Comparison of ENCODE assay signal across 10 mouse cellular contexts in genomic region chrX:100597439-100597838, GRCm38 (mm10). TPM values are rescaled to one million over a fixed set of nuclear protein-coding genes. Genes with fewer than 3 reads are reported as not detected.
A peak's percentile ranks its signal among the peaks of the same experiment; 100 is the strongest.
DNase-seq lines count a peak whose midpoint lies in the region; ATAC-seq and TF ChIP-seq lines count a peak whose summit lies in the region.
"Had no signal": no experiment of that assay in that cellular context is flagged by ENCODE, and none has a peak within 500 bp of the region (broad histone marks: within the 10 kb centered on the region; RNA-seq: fewer than 3 reads in every experiment).

No protein-coding gene starts in this region.

- no peak overlapping the region for H3K4me3 ChIP-seq in forebrain, embryonic 10.5 days
- no peak overlapping the region for H3K4me3 ChIP-seq in forebrain, embryonic 12.5 days (replicated peaks)
- no peak overlapping the region for H3K4me3 ChIP-seq in cortical plate, adult 2 months (ENCODE audit: insufficient read depth, low read length)
- no peak overlapping the region for H3K4me3 ChIP-seq in midbrain, postnatal 0 days (ENCODE audit: low read depth, low read length)
- no peak overlapping the region for H3K4me3 ChIP-seq in thymus, adult 2 months (ENCODE audit: control insufficient read depth, insufficient read depth, low read length)

- peaks cover 92% of the 10 kb centered on the region for H3K27me3 ChIP-seq in forebrain, embryonic 10.5 days (ENCODE audit: poor library complexity, severe bottlenecking)
- H3K27me3 ChIP-seq in forebrain, embryonic 12.5 days = peaks cover 22% of the 10 kb centered on the region
- H3K27me3 ChIP-seq in midbrain, postnatal 0 days (ENCODE audit: insufficient read depth, low read length) = peaks cover 6% of the 10 kb centered on the region
- no peaks in the 10 kb centered on the region for H3K27me3 ChIP-seq in thymus, adult 2 months (ENCODE audit: control insufficient read depth, insufficient read depth, low read length)

- DNase-seq in forebrain, embryonic 10.5 days (ENCODE audit: extremely low spot score, low spot score) = peak; percentile 29
- peak; percentile 66 for DNase-seq in 3T3-L1 (ENCODE audit: low read depth, low spot score)
- DNase-seq in heart, postnatal 4 days = peak; percentile 55
- peak; percentile 57 to 60 for DNase-seq in left cerebral cortex, adult 18-20 months (ENCODE audit: low spot score in 2 of 2)
- peak; percentile 40 for DNase-seq in midbrain, postnatal 0 days (ENCODE audit: low spot score)
- DNase-seq in thymus, adult 2 months = no peak

- H3K4me1 ChIP-seq in forebrain, embryonic 10.5 days = no peaks in the 10 kb centered on the region
- H3K4me1 ChIP-seq in forebrain, embryonic 12.5 days = no peaks in the 10 kb centered on the region
- no peaks in the 10 kb centered on the region; the same call in 1 of the 2 replicates for H3K4me1 ChIP-seq in cortical plate, adult 2 months (ENCODE audit: control insufficient read depth, insufficient read depth, low read length)
- no peaks in the 10 kb centered on the region for H3K4me1 ChIP-seq in midbrain, postnatal 0 days (ENCODE audit: insufficient read depth, low read length)
- H3K4me1 ChIP-seq in thymus, adult 2 months (replicated peaks; ENCODE audit: control insufficient read depth, insufficient read depth, low read length) = no peaks in the 10 kb centered on the region

- no peaks in the 10 kb centered on the region for H3K9me3 ChIP-seq in forebrain, embryonic 10.5 days
- no peaks in the 10 kb centered on the region for H3K9me3 ChIP-seq in forebrain, embryonic 12.5 days
- no peaks in the 10 kb centered on the region for H3K9me3 ChIP-seq in midbrain, postnatal 0 days (ENCODE audit: low read length)

- H3K36me3 ChIP-seq in forebrain, embryonic 10.5 days (replicated peaks) = no peaks in the 10 kb centered on the region
- H3K36me3 ChIP-seq in forebrain, embryonic 12.5 days (replicated peaks) = no peaks in the 10 kb centered on the region
- H3K36me3 ChIP-seq in midbrain, postnatal 0 days (ENCODE audit: insufficient read depth, low read length) = no peaks in the 10 kb centered on the region
- no peaks in the 10 kb centered on the region for H3K36me3 ChIP-seq in thymus, adult 2 months (ENCODE audit: control insufficient read depth, insufficient read depth, low read length)

- WGBS in forebrain, embryonic 10.5 days = 29% methylated on average over 5 of the region's 5 CpGs
- WGBS in forebrain, embryonic 12.5 days = 26% methylated on average over 5 of the region's 5 CpGs
- WGBS in midbrain, postnatal 0 days = 24% methylated on average over 5 of the region's 5 CpGs
- 68% methylated on average over 5 of the region's 5 CpGs for WGBS in thymus, adult 2 months

- no peak overlapping the region for H3K9ac ChIP-seq in forebrain, embryonic 12.5 days
- H3K9ac ChIP-seq in midbrain, postnatal 0 days (replicated peaks; ENCODE audit: low read length, poor library complexity, severe bottlenecking) = no peak overlapping the region

- H3K27ac ChIP-seq in forebrain, embryonic 10.5 days = no peak overlapping the region
- H3K27ac ChIP-seq in forebrain, embryonic 12.5 days = no peak overlapping the region
- no peak overlapping the region for H3K27ac ChIP-seq in cortical plate, adult 2 months (ENCODE audit: insufficient read depth, low read length)
- H3K27ac ChIP-seq in midbrain, postnatal 0 days (ENCODE audit: low read depth, low read length) = no peak overlapping the region
- H3K27ac ChIP-seq in thymus, adult 2 months (ENCODE audit: control insufficient read depth, insufficient read depth, low read length) = no peak overlapping the region

- no peak for TF ChIP-seq POLR2A in cortical plate, adult 2 months (IDR thresholded peaks at IDR 0.05; ENCODE audit: extremely low read depth, insufficient read depth, low read length)
- no peak for TF ChIP-seq POLR2A in thymus, adult 2 months (IDR thresholded peaks at IDR 0.05; ENCODE audit: control insufficient read depth, extremely low read depth, insufficient read depth, low read length, poor library complexity)

- ATAC-seq in forebrain, embryonic 12.5 days (ENCODE audit: low FRiP score) = no peak
- no peak for ATAC-seq in midbrain, postnatal 0 days (ENCODE audit: low FRiP score)

- TF ChIP-seq CTCF in cortical plate, adult 2 months (IDR thresholded peaks at IDR 0.05; ENCODE audit: extremely low read depth, insufficient read depth, low read length) = peak; percentile 44
- peak; percentile 58 for TF ChIP-seq CTCF in midbrain, postnatal 0 days (IDR thresholded peaks at IDR 0.05)
- no peak for TF ChIP-seq CTCF in thymus, adult 2 months (IDR thresholded peaks at IDR 0.05; ENCODE audit: borderline replicate concordance, control insufficient read depth, extremely low read depth, insufficient read depth, low read length, poor library complexity)

- H3K4me2 ChIP-seq in forebrain, embryonic 12.5 days = no peak overlapping the region
- H3K4me2 ChIP-seq in midbrain, postnatal 0 days (ENCODE audit: low read depth, low read length, poor library complexity, severe bottlenecking) = no peak overlapping the region

RNA-seq across cellular contexts. Expression of gene P2ry4, which starts 2.8 kb away (rescaled TPM):
- not detected in 2 replicates for polyA plus RNA-seq in forebrain, embryonic 10.5 days (2016; fragmentation: Nextera tagmentation; extraction: Ambion mirVana)
- polyA plus RNA-seq in forebrain, embryonic 12.5 days (2016; fragmentation: Nextera tagmentation; extraction: Ambion mirVana) = not detected in 2 replicates
- polyA plus RNA-seq in cortical plate, adult 2 months (2012; rRNA removed) = 0.04 TPM in 1 of 2 replicates, not detected in the other
- total RNA-seq in heart, postnatal 4 days (2021) = not detected
- not detected for total RNA-seq in left cerebral cortex, adult 18-20 months (2021)
- total RNA-seq in midbrain, postnatal 0 days (2014; rRNA removed) = 0.11 TPM in 1 of 2 replicates, not detected in the other
- polyA plus RNA-seq in midbrain, postnatal 0 days (2015; fragmentation: Nextera tagmentation; extraction: Ambion mirVana) = not detected in 2 replicates
- 0.04 and 0.14 TPM in 2 replicates for polyA plus RNA-seq in thymus, adult 2 months (2012; rRNA removed)
- polyA plus RNA-seq: heart, embryonic 14.5 days; neural tube, embryonic 14.5 days had no signal

RNA-seq across cellular contexts. Expression of gene Arr3, which starts 7.9 kb away (rescaled TPM):
- not detected in 2 replicates for polyA plus RNA-seq in forebrain, embryonic 10.5 days (2016; fragmentation: Nextera tagmentation; extraction: Ambion mirVana)
- polyA plus RNA-seq in forebrain, embryonic 12.5 days (2016; fragmentation: Nextera tagmentation; extraction: Ambion mirVana) = 0.23 TPM in 1 of 2 replicates, not detected in the other
- 4.3 and 4.8 TPM in 2 replicates for polyA plus RNA-seq in cortical plate, adult 2 months (2012; rRNA removed)
- not detected for total RNA-seq in heart, postnatal 4 days (2021)
- total RNA-seq in left cerebral cortex, adult 18-20 months (2021) = 1 to 10 TPM; 1.4 to 1.5 TPM
- not detected in 2 replicates for total RNA-seq in midbrain, postnatal 0 days (2014; rRNA removed)
- polyA plus RNA-seq in midbrain, postnatal 0 days (2015; fragmentation: Nextera tagmentation; extraction: Ambion mirVana) = 0.15 and 0.20 TPM in 2 replicates
- polyA plus RNA-seq in thymus, adult 2 months (2012; rRNA removed) = not detected in 2 replicates
- polyA plus RNA-seq: neural tube, embryonic 14.5 days had no signal

RNA-seq across cellular contexts. Expression of gene Awat1, which starts 25.4 kb away (rescaled TPM):
- polyA plus RNA-seq in forebrain, embryonic 10.5 days (2016; fragmentation: Nextera tagmentation; extraction: Ambion mirVana) = not detected in 2 replicates
- not detected in 2 replicates for polyA plus RNA-seq in forebrain, embryonic 12.5 days (2016; fragmentation: Nextera tagmentation; extraction: Ambion mirVana)
- not detected in 2 replicates for polyA plus RNA-seq in cortical plate, adult 2 months (2012; rRNA removed)
- not detected for total RNA-seq in heart, postnatal 4 days (2021)
- total RNA-seq in left cerebral cortex, adult 18-20 months (2021) = not detected
- not detected in 2 replicates for total RNA-seq in midbrain, postnatal 0 days (2014; rRNA removed)
- not detected in 2 replicates for polyA plus RNA-seq in midbrain, postnatal 0 days (2015; fragmentation: Nextera tagmentation; extraction: Ambion mirVana)
- polyA plus RNA-seq in thymus, adult 2 months (2012; rRNA removed) = 0.14 and 0.16 TPM in 2 replicates
- polyA plus RNA-seq: heart, embryonic 14.5 days; neural tube, embryonic 14.5 days had no signal

RNA-seq across cellular contexts. Expression of gene Kif4, which starts 28.1 kb away (rescaled TPM):
- polyA plus RNA-seq in forebrain, embryonic 10.5 days (2016; fragmentation: Nextera tagmentation; extraction: Ambion mirVana) = 47.2 and 48.7 TPM in 2 replicates
- polyA plus RNA-seq in forebrain, embryonic 12.5 days (2016; fragmentation: Nextera tagmentation; extraction: Ambion mirVana) = 45.4 and 53.2 TPM in 2 replicates
- 1.2 and 1.3 TPM in 2 replicates for polyA plus RNA-seq in cortical plate, adult 2 months (2012; rRNA removed)
- total RNA-seq in heart, postnatal 4 days (2021) = 10 to 100 TPM; 29.3 to 32.1 TPM
- 1 to 10 TPM in 1 of 2 experiments, under 1 TPM in 1; 0.89 to 1.0 TPM for total RNA-seq in left cerebral cortex, adult 18-20 months (2021)
- 2.1 and 3.9 TPM in 2 replicates for total RNA-seq in midbrain, postnatal 0 days (2014; rRNA removed)
- polyA plus RNA-seq in midbrain, postnatal 0 days (2015; fragmentation: Nextera tagmentation; extraction: Ambion mirVana) = 1.3 and 1.6 TPM in 2 replicates
- polyA plus RNA-seq in thymus, adult 2 months (2012; rRNA removed) = 6.3 and 9.0 TPM in 2 replicates

RNA-seq across cellular contexts. Expression of gene Pdzd11, which starts 28.9 kb away (rescaled TPM):
- 132 and 133 TPM in 2 replicates for polyA plus RNA-seq in forebrain, embryonic 10.5 days (2016; fragmentation: Nextera tagmentation; extraction: Ambion mirVana)
- 130 and 137 TPM in 2 replicates for polyA plus RNA-seq in forebrain, embryonic 12.5 days (2016; fragmentation: Nextera tagmentation; extraction: Ambion mirVana)
- polyA plus RNA-seq in cortical plate, adult 2 months (2012; rRNA removed) = 49.3 and 55.7 TPM in 2 replicates
- 10 to 100 TPM; 36.5 to 42.0 TPM for total RNA-seq in heart, postnatal 4 days (2021)
- total RNA-seq in left cerebral cortex, adult 18-20 months (2021) = 10 to 100 TPM; 40.1 to 42.9 TPM
- total RNA-seq in midbrain, postnatal 0 days (2014; rRNA removed) = 25.3 and 27.7 TPM in 2 replicates
- polyA plus RNA-seq in midbrain, postnatal 0 days (2015; fragmentation: Nextera tagmentation; extraction: Ambion mirVana) = 68.9 and 76.1 TPM in 2 replicates
- 16.8 and 20.6 TPM in 2 replicates for polyA plus RNA-seq in thymus, adult 2 months (2012; rRNA removed)
